Mouse (Mus musculus) forebrain, embryonic 14.5 days (tissue): ENCODE measurements around the gene Selenon. TPM values are rescaled to one million over a fixed set of nuclear protein-coding genes. Genes with fewer than 3 reads are reported as not detected.

Source experiments
- ATAC-seq: fragments of 200-750 bp; cut with Nextera tagmentation; 2 replicates; pipeline ENCODE4 v1.8.0; 2017; ENCODE audit warnings: mild to moderate bottlenecking, moderate library complexity
- DNase-seq: peaks from one replicate; pipeline ENCODE4 v3.0.0-alpha.2; 2015; ENCODE audit warnings: low spot score
- H3K27ac ChIP-seq: fragments of 300-500 bp; sonication (generic); 2 replicates; pipeline ENCODE4 v1.5.1; 2014; ENCODE audit warnings: low read depth, mild to moderate bottlenecking, control low read depth, low read length, moderate library complexity
- H3K27me3 ChIP-seq: fragments of 300-500 bp; sonication (generic); replicated peaks from 2 replicates; pipeline ENCODE4 v1.6.1; 2014; ENCODE audit warnings: low read length, control low read depth, mixed read lengths; ENCODE audit not compliant: control insufficient read depth, insufficient read depth
- H3K36me3 ChIP-seq: fragments of 300-500 bp; sonication (generic); 2 replicates; pipeline ENCODE4 v1.6.1; 2014; ENCODE audit warnings: low read length, control low read depth; ENCODE audit not compliant: control insufficient read depth, insufficient read depth
- H3K4me1 ChIP-seq: fragments of 300-500 bp; sonication (generic); 2 replicates; pipeline ENCODE4 v1.6.1; 2014; ENCODE audit warnings: antibody characterized with exemption, low read length, control low read depth; ENCODE audit not compliant: control insufficient read depth, insufficient read depth
- H3K4me2 ChIP-seq: fragments of 300-500 bp; sonication (generic); 2 replicates; pipeline ENCODE4 v1.6.1; 2014; ENCODE audit warnings: mild to moderate bottlenecking, control low read depth, low read length
- H3K4me3 ChIP-seq: fragments of 300-500 bp; sonication (generic); 2 replicates; pipeline ENCODE4 v1.5.1; 2014; ENCODE audit warnings: low read depth, low read length, control low read depth
- H3K9ac ChIP-seq: fragments of 300-500 bp; sonication (generic); 2 replicates; pipeline ENCODE4 v1.6.1; 2014; ENCODE audit warnings: mild to moderate bottlenecking, low read length, control low read depth, moderate library complexity
- H3K9me3 ChIP-seq: fragments of 300-500 bp; sonication (generic); replicated peaks from 2 replicates; pipeline ENCODE4 v1.6.1; 2016; ENCODE audit warnings: low read length, control low read depth, mixed read lengths; ENCODE audit not compliant: control insufficient read depth
- WGBS: fragments of 180-500 bp; shearing (Covaris S2); extraction: QIAGEN DNeasy Blood & Tissue Kit; methylation state at CpG from one replicate; pipeline ENCODE4 v1.1.7; 2014; 5-methylcytosine and 5-hydroxymethylcytosine counted together
- polyA plus RNA-seq: library from polyadenylated mRNA; unstranded; fragments of >200 nt; fragmentation: Nextera tagmentation; extraction: Ambion mirVana; gene quantifications from 2 replicates; pipeline ENCODE4 v1.2.1, GENCODE M21; 2014

Selenon gene
- polyA plus RNA-seq, result 10.2 and 12.4 TPM in 2 replicates

- Histone ChIP-seq H3K27me3 (no peaks in the 10 kb centered on the region), H3K4me1 (peaks cover 6% of the 10 kb centered on the region; the same call in 1 of the 2 replicates), H3K36me3 (peaks cover 28% of the 10 kb centered on the region), H3K4me2 (peak within 1 kb of the TSS; percentile 73), H3K9me3 (peaks cover 5% of the 10 kb centered on the region), H3K9ac (peak within 1 kb of the TSS; percentile 95), H3K4me3 (peak within 1 kb of the TSS; percentile 65), H3K27ac (peak within 1 kb of the TSS; percentile 87)
- ATAC-seq (peak; percentile 88), DNase-seq (peak; percentile 62)
- under 1% methylated on average over 51 of the region's 67 CpGs for WGBS
These were observed at the start of gene Selenon for GRCm38 (mm10) chr4:134551494-134552316. TSS of gene Selenon (minus strand) at chr4:134552166.

GRCm38 (mm10) chr4:134601404-134601803, 49.4 kb upstream of the Selenon start:
- Histone ChIP-seq H3K36me3 (no peaks in the 10 kb centered on the region), H3K4me2 (no peak overlapping the region), H3K27me3 (no peaks in the 10 kb centered on the region), H3K9me3 (no peaks in the 10 kb centered on the region), H3K27ac (no peak overlapping the region), H3K9ac (no peak overlapping the region), H3K4me1 (no peaks in the 10 kb centered on the region), H3K4me3 (no peak overlapping the region)
- ATAC-seq (no peak), DNase-seq (no peak)
- WGBS, result 61% methylated on average over 8 of the region's 8 CpGs

- Histone ChIP-seq H3K4me3 (no peak overlapping the region), H3K36me3 (no peaks in the 10 kb centered on the region), H3K9me3 (no peaks in the 10 kb centered on the region), H3K9ac (no peak overlapping the region), H3K27ac (no peak overlapping the region), H3K27me3 (no peaks in the 10 kb centered on the region), H3K4me2 (no peak overlapping the region), H3K4me1 (no peaks in the 10 kb centered on the region)
- DNase-seq (no peak), ATAC-seq (no peak)
- WGBS, result 89% methylated on average over 7 of the region's 7 CpGs
These were observed 48.8 kb upstream of the Selenon start for GRCm38 (mm10) chr4:134600777-134601176.

- H3K36me3 ChIP-seq, result no peaks in the 10 kb centered on the region
- DNase-seq (no peak), ATAC-seq (no peak)
- H3K9me3 ChIP-seq, result no peaks in the 10 kb centered on the region
- H3K4me3 ChIP-seq, result no peak overlapping the region
- H3K27me3 ChIP-seq, result no peaks in the 10 kb centered on the region
- no peak overlapping the region for H3K9ac ChIP-seq
- no peak overlapping the region; the same call in 1 of the 2 replicates for H3K27ac ChIP-seq
- WGBS, result 87% methylated on average over 9 of the region's 9 CpGs
- H3K4me1 ChIP-seq, result no peaks in the 10 kb centered on the region
- no peak overlapping the region for H3K4me2 ChIP-seq
These were observed 48.1 kb upstream of the Selenon start for GRCm38 (mm10) chr4:134600060-134600459.

- Histone ChIP-seq H3K9me3 (no peaks in the 10 kb centered on the region), H3K27me3 (no peaks in the 10 kb centered on the region), H3K4me3 (no peak overlapping the region), H3K4me2 (no peak overlapping the region), H3K9ac (no peak overlapping the region), H3K27ac (no peak overlapping the region), H3K36me3 (no peaks in the 10 kb centered on the region), H3K4me1 (peaks cover 3% of the 10 kb centered on the region)
- WGBS, result 86% methylated on average over 10 of the region's 10 CpGs
- no peak for DNase-seq
- no peak for ATAC-seq
These were observed 45.1 kb upstream of the Selenon start for GRCm38 (mm10) chr4:134596816-134597692.

GRCm38 (mm10) chr4:134594731-134595439, 42.9 kb upstream of the Selenon start:
- Histone ChIP-seq H3K27ac (no peak overlapping the region), H3K4me3 (no peak overlapping the region), H3K4me1 (peaks cover 15% of the 10 kb centered on the region), H3K9me3 (no peaks in the 10 kb centered on the region), H3K9ac (no peak overlapping the region), H3K36me3 (no peaks in the 10 kb centered on the region), H3K27me3 (no peaks in the 10 kb centered on the region), H3K4me2 (no peak overlapping the region)
- no peak for DNase-seq
- ATAC-seq, result no peak
- WGBS, result 87% methylated on average over 10 of the region's 10 CpGs

GRCm38 (mm10) chr4:134592442-134592841, 40.5 kb upstream of the Selenon start:
- Histone ChIP-seq H3K36me3 (no peaks in the 10 kb centered on the region), H3K27me3 (no peaks in the 10 kb centered on the region), H3K9me3 (no peaks in the 10 kb centered on the region), H3K4me2 (no peak overlapping the region), H3K9ac (no peak overlapping the region), H3K27ac (0 out of 2 replicates have a peak overlapping the region, but pooled peaks have one; percentile 59), H3K4me1 (peaks cover 15% of the 10 kb centered on the region), H3K4me3 (no peak overlapping the region)
- 86% methylated on average over 4 of the region's 4 CpGs for WGBS
- DNase-seq, result no peak
- no peak for ATAC-seq

- Histone ChIP-seq H3K4me3 (no peak overlapping the region), H3K36me3 (no peaks in the 10 kb centered on the region), H3K27me3 (no peaks in the 10 kb centered on the region), H3K9ac (no peak overlapping the region), H3K27ac (peak overlapping the region; percentile 59), H3K4me1 (peaks cover 15% of the 10 kb centered on the region), H3K4me2 (0 out of 2 replicates have a peak overlapping the region, but pooled peaks have one; percentile 16), H3K9me3 (no peaks in the 10 kb centered on the region)
- peak; percentile 85 for DNase-seq
- peak; percentile 79 for ATAC-seq
- WGBS, result 24% methylated on average over 11 of the region's 11 CpGs
These were observed 39.6 kb upstream of the Selenon start for GRCm38 (mm10) chr4:134591506-134592061.
